Mouse (Mus musculus) liver, embryonic 14.5 days (tissue): Measurements from ENCODE around the gene Pex19. TPM values are rescaled to one million over a fixed set of nuclear protein-coding genes. Genes with fewer than 3 reads are reported as not detected.

Experiments used
- ATAC-seq: fragments of 200-750 bp; cut with Nextera tagmentation; 2 replicates; pipeline ENCODE4 v1.8.0; 2017; ENCODE audit warnings: moderate number of reproducible peaks, mild to moderate bottlenecking, moderate library complexity; ENCODE audit not compliant: insufficient read depth
- DNase-seq, 3 experiments: peaks; one replicate each; pipeline ENCODE4 v3.0.0-alpha.2; 2012 to 2013; ENCODE audit warnings: low read depth in 3 of 3, low spot score in 3 of 3
- H3K27ac ChIP-seq: fragments of 300-500 bp; sonication (generic); 2 replicates; pipeline ENCODE4 v1.5.1; 2014; ENCODE audit warnings: moderate library complexity, mild to moderate bottlenecking, control low read depth, inconsistent platforms
- H3K27me3 ChIP-seq: fragments of 300-500 bp; sonication (generic); 2 replicates; pipeline ENCODE4 v1.6.1; 2014; ENCODE audit warnings: mild to moderate bottlenecking, low read length, moderate library complexity; ENCODE audit not compliant: control insufficient read depth, insufficient read depth
- H3K36me3 ChIP-seq: fragments of 300-500 bp; sonication (generic); replicated peaks from 2 replicates; pipeline ENCODE4 v1.6.1; 2014; ENCODE audit warnings: low read depth; ENCODE audit not compliant: control insufficient read depth, insufficient read depth
- H3K4me1 ChIP-seq, 2 experiments: fragments of 200-500 bp in 1 of 2; fragments of 300-500 bp in 1 of 2; sonication (generic) in 1 of 2; replicated peaks; 2 replicates each; pipeline ENCODE4 v1.6.1; 2012 to 2014; ENCODE audit warnings: antibody characterized with exemption in 1 of 2, inconsistent platforms in 1 of 2, low read length in 1 of 2; ENCODE audit not compliant: control insufficient read depth in 2 of 2, insufficient read depth in 2 of 2
- H3K4me2 ChIP-seq: fragments of 300-500 bp; sonication (generic); 2 replicates; pipeline ENCODE4 v1.6.1; 2014; ENCODE audit warnings: low read depth, mild to moderate bottlenecking, control low read depth, moderate library complexity
- H3K4me3 ChIP-seq, 2 experiments: fragments of 200-500 bp in 1 of 2; fragments of 300-500 bp in 1 of 2; sonication (generic) in 1 of 2; 2 replicates each; pipeline ENCODE4 v1.5.1; 2012 to 2014; ENCODE audit warnings: low read depth in 2 of 2, low read length in 2 of 2, mild to moderate bottlenecking in 2 of 2, control low read depth in 1 of 2, inconsistent platforms in 1 of 2, moderate library complexity in 1 of 2; ENCODE audit not compliant: insufficient read depth in 1 of 2
- H3K9ac ChIP-seq: fragments of 300-500 bp; sonication (generic); replicated peaks from 2 replicates; pipeline ENCODE4 v1.6.1; 2014; ENCODE audit warnings: mild to moderate bottlenecking, control low read depth, moderate library complexity
- H3K9me3 ChIP-seq: fragments of 300-500 bp; sonication (generic); 2 replicates; pipeline ENCODE4 v1.6.1; 2016; ENCODE audit warnings: low read length, mixed read lengths; ENCODE audit not compliant: control insufficient read depth
- CTCF ChIP-seq: IDR thresholded peaks from 2 replicates; pipeline ENCODE4 v1.5.1; 2016; ENCODE audit warnings: antibody characterized with exemption, low read depth, control low read depth
- EP300 ChIP-seq: IDR thresholded peaks from 2 replicates; pipeline ENCODE4 v1.6.1; 2016; ENCODE audit warnings: antibody characterized with exemption, low read depth
- WGBS: fragments of 180-500 bp; shearing (Covaris S2); extraction: QIAGEN DNeasy Blood & Tissue Kit; methylation state at CpG from one replicate; pipeline ENCODE4 v1.1.7; 2014; ENCODE audit not compliant: insufficient replicate concordance; 5-methylcytosine and 5-hydroxymethylcytosine counted together
- polyA plus RNA-seq, 2 experiments: library from polyadenylated mRNA; depleted of rRNA in 1 of 2; stranded (reverse) in 1 of 2; unstranded in 1 of 2; fragments of >200 nt; fragmentation: Nextera tagmentation in 1 of 2; extraction: Ambion mirVana in 1 of 2; gene quantifications; 2 replicates each; pipeline versions ENCODE4 v1.2.1 to v1.2.3; 2012 to 2014

Pex19 gene
- polyA plus RNA-seq, 2 experiments = 19.8 to 30.1 TPM

DNA sequence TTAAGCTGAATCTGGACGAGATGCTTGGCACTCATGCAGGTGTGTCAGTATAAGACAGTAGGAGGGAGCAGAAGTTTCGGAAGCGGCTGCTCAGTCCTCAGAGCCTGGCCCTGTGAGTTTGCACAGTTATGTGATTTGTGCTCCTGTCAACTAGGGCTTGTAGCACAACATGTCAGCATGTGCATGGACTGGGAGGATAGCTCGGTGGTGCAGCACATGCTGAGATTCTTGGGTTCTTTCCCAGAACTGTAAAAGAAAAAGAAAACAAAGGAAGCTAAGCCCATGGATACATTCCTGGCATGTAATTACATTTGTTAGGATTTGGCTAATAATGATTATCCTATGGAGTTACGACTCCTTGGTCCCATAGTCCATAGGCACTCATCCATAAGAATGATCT lies 46.6 kb downstream of the Pex19 start:
- no peak for ATAC-seq
- Histone ChIP-seq H3K4me2 (no peak overlapping the region), H3K27me3 (no peaks in the 10 kb centered on the region), H3K27ac (no peak overlapping the region), H3K9me3 (no peaks in the 10 kb centered on the region), H3K9ac (no peak overlapping the region), H3K36me3 (peaks cover 77% of the 10 kb centered on the region), H3K4me3 (no peak overlapping the region), H3K4me1 (no peaks in the 10 kb centered on the region)
- DNase-seq = no peak
- WGBS = 79% methylated on average over 5 of the region's 5 CpGs
- TF ChIP-seq EP300 = no peak
- TF ChIP-seq CTCF = no peak

- H3K36me3 ChIP-seq = peaks cover 83% of the 10 kb centered on the region
- WGBS = 84% methylated on average over 7 of the region's 7 CpGs
- H3K27ac ChIP-seq = no peak overlapping the region
- no peaks in the 10 kb centered on the region for H3K4me1 ChIP-seq
- no peak overlapping the region for H3K4me3 ChIP-seq
- ATAC-seq (no peak), DNase-seq (no peak)
- TF ChIP-seq EP300 (no peak), CTCF (no peak)
- H3K27me3 ChIP-seq = no peaks in the 10 kb centered on the region
- H3K9me3 ChIP-seq = no peaks in the 10 kb centered on the region
- no peak overlapping the region for H3K9ac ChIP-seq
- H3K4me2 ChIP-seq = no peak overlapping the region
Measured at GRCm38 (mm10) chr1:172177791-172178190, 51.2 kb downstream of the Pex19 start.

- no peak overlapping the region for H3K27ac ChIP-seq
- DNase-seq = no peak
- no peak for TF ChIP-seq EP300
- TF ChIP-seq CTCF = no peak
- no peaks in the 10 kb centered on the region for H3K9me3 ChIP-seq
- H3K4me2 ChIP-seq = no peak overlapping the region
- H3K9ac ChIP-seq = no peak overlapping the region
- H3K4me1 ChIP-seq = no peaks in the 10 kb centered on the region
- ATAC-seq = no peak
- no peaks in the 10 kb centered on the region for H3K27me3 ChIP-seq
- H3K36me3 ChIP-seq = peaks cover 74% of the 10 kb centered on the region
- 82% methylated on average over 7 of the region's 7 CpGs for WGBS
- H3K4me3 ChIP-seq = no peak overlapping the region
Measured at GRCm38 (mm10) chr1:172179102-172179501, 52.5 kb downstream of the Pex19 start.

- Histone ChIP-seq H3K4me1 (no peaks in the 10 kb centered on the region), H3K9me3 (no peaks in the 10 kb centered on the region), H3K36me3 (peaks cover 68% of the 10 kb centered on the region), H3K27me3 (no peaks in the 10 kb centered on the region), H3K4me3 (no peak overlapping the region), H3K27ac (no peak overlapping the region), H3K9ac (no peak overlapping the region), H3K4me2 (no peak overlapping the region)
- DNase-seq (no peak), ATAC-seq (no peak)
- TF ChIP-seq CTCF (no peak), EP300 (no peak)
- WGBS = 84% methylated on average over 4 of the region's 4 CpGs
Measured at GRCm38 (mm10) chr1:172180881-172181280, 54.3 kb downstream of the Pex19 start.

DNA sequence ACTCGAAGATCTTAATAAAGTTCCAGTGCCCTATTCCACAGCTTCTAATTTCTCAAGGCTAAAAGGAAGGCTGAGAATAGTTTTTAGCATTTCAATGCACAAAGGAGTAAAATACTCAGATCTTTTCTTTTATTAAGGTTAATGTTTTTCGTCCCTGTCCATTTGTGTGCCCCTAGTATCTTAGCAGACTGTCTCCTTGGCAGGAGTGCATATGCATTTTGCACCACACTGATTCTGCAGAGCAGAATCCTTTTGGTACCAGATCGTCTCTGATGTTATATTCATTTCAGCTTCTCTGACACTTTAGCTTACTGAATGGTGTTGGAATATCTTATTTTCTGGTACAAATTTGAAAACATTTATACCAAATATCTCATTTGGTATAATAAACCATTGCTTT lies 55.2 kb downstream of the Pex19 start:
- Histone ChIP-seq H3K4me1 (no peaks in the 10 kb centered on the region), H3K36me3 (peaks cover 72% of the 10 kb centered on the region), H3K4me2 (no peak overlapping the region), H3K4me3 (no peak overlapping the region), H3K9ac (no peak overlapping the region), H3K9me3 (no peaks in the 10 kb centered on the region), H3K27ac (no peak overlapping the region), H3K27me3 (no peaks in the 10 kb centered on the region)
- no peak for TF ChIP-seq CTCF
- no peak for DNase-seq
- 79% methylated on average over 3 of the region's 3 CpGs for WGBS
- no peak for ATAC-seq
